Mouse (Mus musculus) mature B cell (primary cell): Measurements from ENCODE around the gene Cenpp.

Experiments used
- in situ Hi-C: fragments of 300-500 bp; cut with MboI; formaldehyde crosslinking; loops from 2 replicates; pipeline ENCODE4 v1.14.3; 2019

Gene Cenpp

GRCm38 (mm10) chr13:49530636-49531035, 121.9 kb downstream of the Cenpp start:
- in situ Hi-C loops = no loop called here

GRCm38 (mm10) chr13:49526235-49526634, 126.3 kb downstream of the Cenpp start:
- in situ Hi-C loops = no loop called here

DNA sequence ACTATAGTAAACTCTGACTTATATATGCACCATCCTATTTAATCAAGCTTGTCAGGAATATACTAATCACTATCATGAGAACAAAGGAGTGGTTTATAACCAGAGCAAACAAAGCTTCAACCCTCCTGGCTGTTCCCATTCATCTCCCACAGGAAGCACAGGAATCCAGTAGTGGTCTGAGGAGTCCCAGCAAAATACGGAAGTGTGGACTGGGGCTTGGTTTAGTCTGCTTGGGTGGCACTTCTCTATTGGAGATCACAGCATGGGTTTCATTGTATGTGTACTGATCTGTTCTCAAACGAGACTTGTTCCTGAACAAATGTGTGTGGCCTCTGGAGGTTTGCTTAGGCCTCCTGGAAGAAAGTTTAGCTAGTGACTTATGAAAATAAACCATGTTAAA, 133.8 kb downstream of the Cenpp start:
- in situ Hi-C loops = no loop called here

GRCm38 (mm10) chr13:49507176-49507575, 145.4 kb downstream of the Cenpp start:
- in situ Hi-C loops = no loop called here

- in situ Hi-C loops = no loop called here
Observed at GRCm38 (mm10) chr13:49505776-49506175, 146.8 kb downstream of the Cenpp start.

GRCm38 (mm10) chr13:49504510-49504909, 148.1 kb downstream of the Cenpp start, which contains the start of gene Ecm2:
Gene Ecm2, plus strand, starts transcription at chr13:49504810.
- in situ Hi-C loops = no loop called here

GRCm38 (mm10) chr13:49492376-49493368, 159.9 kb downstream of the Cenpp start, which contains the start of gene Tes3-ps:
Gene Tes3-ps, plus strand, starts transcription at chr13:49493318.
- in situ Hi-C loops = no loop called here

- in situ Hi-C loops = no loop called here
Observed at GRCm38 (mm10) chr13:49485388-49485787, 167.2 kb downstream of the Cenpp start.

DNA sequence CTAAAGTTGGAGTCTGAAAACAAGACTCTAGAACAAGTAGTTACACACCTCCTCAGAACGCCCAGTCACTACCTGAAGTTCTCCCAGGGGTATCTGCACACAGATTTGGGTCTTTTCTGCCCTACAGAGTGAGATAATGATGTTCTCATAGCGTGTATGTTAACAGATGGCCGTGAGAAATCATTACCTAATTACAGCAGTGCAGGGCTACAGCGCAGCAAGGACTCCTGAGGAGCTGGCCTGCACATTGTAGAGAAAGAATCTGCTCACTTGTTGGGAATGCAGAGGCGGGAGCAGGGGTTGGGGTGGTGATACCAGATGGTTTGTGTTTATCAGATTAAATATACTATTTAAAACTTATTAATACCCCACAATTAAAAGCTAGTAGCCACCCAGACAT, 172.0 kb downstream of the Cenpp start:
- in situ Hi-C loops = no loop called here

- in situ Hi-C loops = no loop called here
Observed at GRCm38 (mm10) chr13:49480057-49480456, 172.5 kb downstream of the Cenpp start.

DNA sequence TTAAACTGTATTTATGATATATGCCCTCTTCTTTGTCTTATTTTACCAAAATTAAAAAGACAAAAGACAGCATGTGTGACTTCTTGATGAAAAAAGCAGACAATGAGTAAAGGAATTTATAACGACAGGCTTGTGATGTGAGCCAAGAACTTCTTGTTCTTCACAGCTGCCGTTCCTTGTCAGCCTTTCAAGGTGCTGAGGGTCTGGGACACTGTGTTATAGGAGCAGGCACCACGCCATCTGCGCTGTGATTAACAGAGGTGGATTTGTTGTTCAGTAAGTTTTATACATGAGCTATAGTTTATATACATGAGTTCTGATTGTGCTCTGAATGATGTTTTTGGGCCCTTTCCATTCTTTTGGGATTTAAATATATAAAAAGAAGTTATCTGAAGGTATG, 173.2 kb downstream of the Cenpp start:
- in situ Hi-C loops = no loop called here

DNA sequence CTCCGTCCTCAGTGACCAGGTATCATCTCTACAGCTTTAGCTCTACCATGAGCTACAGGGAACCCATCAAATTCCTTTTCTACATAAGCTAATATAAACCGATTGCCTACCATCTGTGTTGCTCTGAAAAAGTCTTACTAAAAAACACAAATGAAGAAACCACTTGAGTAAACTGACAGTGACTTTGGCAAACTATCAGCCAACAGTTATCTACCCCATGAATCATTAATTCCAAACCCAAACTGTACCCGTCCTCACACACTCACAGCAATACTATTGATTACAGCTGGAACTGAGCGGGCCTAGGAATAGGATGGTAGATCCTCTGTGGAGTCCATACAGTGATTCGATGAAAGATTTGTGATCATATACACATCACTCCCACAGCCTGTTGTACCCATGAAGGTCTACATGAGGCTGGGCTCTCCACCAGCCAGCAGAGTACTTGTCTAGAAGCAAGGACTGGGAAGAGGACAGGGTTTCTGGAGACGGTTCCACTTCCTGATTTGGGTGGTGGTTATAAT, 173.7 kb downstream of the Cenpp start:
- in situ Hi-C loops = no loop called here

GRCm38 (mm10) chr13:49477887-49478286, 174.7 kb downstream of the Cenpp start:
- in situ Hi-C loops = no loop called here

- in situ Hi-C loops = no loop called here
Observed at GRCm38 (mm10) chr13:49472676-49473005, 179.9 kb downstream of the Cenpp start.

DNA sequence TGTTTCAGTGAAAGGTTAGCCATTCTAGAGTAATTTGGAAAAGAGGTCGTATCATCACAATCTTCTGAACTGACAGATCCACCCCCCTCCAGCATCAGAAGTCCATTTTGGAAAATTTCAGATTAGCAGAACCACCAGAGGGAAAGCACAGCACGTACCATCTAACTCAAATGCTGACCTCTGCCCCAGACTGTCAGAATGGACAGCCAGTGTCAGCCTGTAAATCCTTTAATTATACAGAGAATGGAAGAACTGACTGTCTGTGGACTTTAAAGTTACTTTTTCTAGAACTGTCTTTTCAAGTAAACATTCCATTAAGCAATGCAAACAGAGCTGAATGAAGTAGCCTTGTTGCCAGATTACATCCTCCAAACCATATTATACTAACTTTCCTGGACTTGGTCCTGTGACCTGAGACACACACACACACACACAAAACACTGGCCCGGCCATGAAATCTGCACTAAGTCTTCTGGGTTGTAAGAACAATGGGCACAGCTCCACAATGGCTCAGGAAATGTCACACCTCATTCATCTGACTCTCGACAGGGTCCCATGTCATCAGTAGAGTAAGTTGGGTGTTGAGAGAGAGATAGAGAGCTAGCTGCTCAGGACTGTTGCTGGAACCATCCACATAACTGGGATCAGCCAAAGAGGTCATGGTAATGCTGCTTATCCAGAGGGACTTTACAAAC, 180.5 kb downstream of the Cenpp start:
- in situ Hi-C loops = no loop called here

DNA sequence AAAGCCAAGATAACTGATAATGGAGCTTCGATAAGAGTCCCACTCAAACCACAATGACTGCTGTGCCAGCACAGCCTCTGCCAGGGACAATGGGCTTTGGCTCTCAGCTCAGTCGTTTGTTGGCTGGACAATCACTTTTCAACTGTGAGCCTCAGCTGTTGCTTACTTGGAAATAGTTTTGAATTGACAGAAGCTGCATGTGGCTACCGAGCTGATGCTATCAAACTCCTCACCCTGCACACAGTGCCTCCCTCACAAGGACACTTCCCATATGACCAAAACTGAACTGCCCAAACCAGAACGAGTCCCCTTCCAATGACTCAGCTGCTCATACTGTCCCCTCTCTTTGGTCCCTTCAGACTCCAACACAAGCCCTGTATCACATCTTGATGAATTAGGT, 181.8 kb downstream of the Cenpp start:
- in situ Hi-C loops = no loop called here

- in situ Hi-C loops = no loop called here
Observed at GRCm38 (mm10) chr13:49470319-49470718, 182.3 kb downstream of the Cenpp start.

DNA sequence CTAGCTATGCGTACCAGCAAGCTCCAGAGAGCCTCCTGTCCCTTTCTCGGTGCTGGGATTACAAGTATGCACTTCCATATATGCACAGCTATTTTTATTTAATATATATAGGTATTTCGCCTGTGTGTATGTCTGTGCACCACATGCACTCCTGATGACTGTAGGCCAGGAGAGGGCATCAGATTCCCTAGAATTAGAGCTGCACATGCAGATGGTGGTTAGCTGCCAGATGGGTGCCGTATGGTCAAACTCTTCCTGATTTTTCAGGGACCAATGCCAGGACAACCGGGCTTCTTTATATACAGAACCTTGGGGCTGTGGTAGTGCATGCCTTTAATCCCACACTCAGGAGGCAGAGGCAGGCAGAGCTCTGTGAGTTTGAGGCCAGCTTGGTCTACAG, 183.6 kb downstream of the Cenpp start:
- in situ Hi-C loops = no loop called here

GRCm38 (mm10) chr13:49467585-49467984, 185.0 kb downstream of the Cenpp start:
- in situ Hi-C loops = no loop called here

DNA sequence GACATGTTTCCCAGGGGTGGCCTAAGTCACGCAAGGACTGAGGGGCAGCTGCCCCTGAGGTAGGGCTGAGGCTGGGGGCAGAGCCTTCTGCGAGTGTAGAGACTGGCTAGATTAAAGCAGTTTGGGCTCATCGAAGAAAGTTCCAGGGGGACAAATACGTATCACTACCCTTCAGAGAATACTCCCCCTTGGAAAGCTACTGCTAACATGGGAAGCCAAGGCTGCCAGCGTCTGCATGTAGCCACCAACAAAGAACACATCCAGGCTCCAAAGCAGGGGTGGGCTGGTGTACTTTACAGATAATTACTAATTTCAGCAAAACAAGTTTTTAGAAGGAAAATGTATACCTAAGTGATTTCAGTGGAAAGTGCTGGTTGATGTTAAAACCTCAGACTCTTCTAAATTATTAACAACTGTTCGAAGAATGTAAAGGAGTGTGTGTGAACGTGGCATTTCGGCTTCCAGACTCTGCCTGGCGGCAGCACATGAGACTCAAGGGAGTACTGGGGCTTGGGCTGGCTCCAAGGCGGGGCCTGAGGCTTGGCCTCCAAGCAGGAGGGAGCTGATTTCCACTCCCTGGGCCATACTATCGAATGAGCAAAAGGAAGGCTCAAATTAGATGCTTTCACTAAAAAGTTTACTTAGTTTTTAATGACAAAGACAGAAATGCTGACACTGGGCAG, 186.1 kb downstream of the Cenpp start:
- in situ Hi-C loops = no loop called here

DNA sequence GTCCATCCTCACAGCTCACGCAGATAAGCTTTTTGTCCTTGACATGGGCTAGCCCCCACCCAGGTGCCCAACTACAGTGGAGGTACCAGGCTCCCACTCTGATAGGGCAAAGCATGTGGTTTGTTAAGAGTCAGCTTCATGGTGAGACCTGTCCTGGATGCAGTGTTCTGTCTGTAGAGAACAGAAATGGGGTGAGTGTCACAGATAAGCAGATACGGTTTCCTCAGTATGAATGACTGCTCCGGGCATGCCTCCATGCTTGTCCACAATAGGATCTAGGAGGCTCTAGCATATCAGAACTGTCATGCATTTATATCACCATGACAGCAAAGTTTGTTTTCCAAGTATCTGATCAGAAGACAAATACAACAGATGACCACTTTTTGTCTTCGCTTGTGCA, 186.7 kb downstream of the Cenpp start:
- in situ Hi-C loops = no loop called here

DNA sequence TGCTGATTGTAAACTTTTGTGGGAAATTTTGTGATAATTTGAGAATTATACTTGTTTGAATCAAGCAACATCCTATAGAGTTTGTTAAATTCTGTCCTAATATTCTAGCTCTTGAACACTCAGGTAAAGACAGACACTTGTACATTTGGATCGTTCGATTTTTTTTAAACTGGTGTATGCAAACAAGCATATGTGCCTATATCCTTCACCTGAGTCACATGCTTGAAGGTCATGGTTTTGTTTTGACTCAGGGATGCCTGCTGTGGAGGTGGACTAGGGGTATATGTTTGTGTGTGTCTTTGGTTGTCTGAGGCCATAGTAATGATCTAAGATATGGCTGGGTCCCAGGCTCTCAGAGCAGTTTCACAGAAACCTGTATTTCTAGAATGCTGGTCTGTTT, 189.7 kb downstream of the Cenpp start:
- in situ Hi-C loops = no loop called here
